Mouse (Mus musculus): ENCODE data around the gene Tmx4. TPM values are rescaled to one million over a fixed set of nuclear protein-coding genes. Genes with fewer than 3 reads are reported as not detected.
A peak's percentile ranks its signal among the peaks of the same experiment; 100 is the strongest.

Tmx4 gene
- polyA plus RNA-seq, 1 experiment from 2014 or later = 48.9 TPM

- Histone ChIP-seq H3K4me1 (ENCODE audit: control insufficient read depth, insufficient read depth, low read length) (no peaks in the 10 kb centered on the region), H3K9me3 (ENCODE audit: control insufficient read depth, low read length) (no peaks in the 10 kb centered on the region), H3K36me3 (ENCODE audit: control insufficient read depth, insufficient read depth, low read length) (no peaks in the 10 kb centered on the region), H3K27me3 (ENCODE audit: control insufficient read depth, insufficient read depth, low read length) (no peaks in the 10 kb centered on the region), H3K9ac (ENCODE audit: low read length) (no peak overlapping the region), H3K4me3 (ENCODE audit: low read depth, low read length) (no peak overlapping the region), H3K4me2 (no peak overlapping the region), H3K27ac (ENCODE audit: low read depth, low read length) (no peak overlapping the region)
- DNase-seq (ENCODE audit: low spot score, missing footprints) (no peak), ATAC-seq (ENCODE audit: low FRiP score) (no peak)
Measured at GRCm38 (mm10) chr2:134654668-134655067, 10.7 kb upstream of the Tmx4 start.

- DNase-seq (ENCODE audit: low spot score, missing footprints) = no peak
- no peak overlapping the region for H3K9ac ChIP-seq (ENCODE audit: low read length)
- no peaks in the 10 kb centered on the region for H3K9me3 ChIP-seq (ENCODE audit: control insufficient read depth, low read length)
- no peaks in the 10 kb centered on the region for H3K36me3 ChIP-seq (ENCODE audit: control insufficient read depth, insufficient read depth, low read length)
- H3K4me2 ChIP-seq = no peak overlapping the region
- H3K27me3 ChIP-seq (ENCODE audit: control insufficient read depth, insufficient read depth, low read length) = no peaks in the 10 kb centered on the region
- no peaks in the 10 kb centered on the region for H3K4me1 ChIP-seq (ENCODE audit: control insufficient read depth, insufficient read depth, low read length)
- no peak overlapping the region for H3K4me3 ChIP-seq (ENCODE audit: low read depth, low read length)
- ATAC-seq (ENCODE audit: low FRiP score) = no peak
- no peak overlapping the region for H3K27ac ChIP-seq (ENCODE audit: low read depth, low read length)
- 91% methylated on average over 5 of the region's 5 CpGs for WGBS
Measured at GRCm38 (mm10) chr2:134652759-134653158, 8.8 kb upstream of the Tmx4 start.

- 90% methylated on average over 3 of the region's 3 CpGs for WGBS
- Histone ChIP-seq H3K9ac (ENCODE audit: low read length) (no peak overlapping the region), H3K27me3 (ENCODE audit: control insufficient read depth, insufficient read depth, low read length) (no peaks in the 10 kb centered on the region), H3K36me3 (ENCODE audit: control insufficient read depth, insufficient read depth, low read length) (no peaks in the 10 kb centered on the region), H3K9me3 (ENCODE audit: control insufficient read depth, low read length) (no peaks in the 10 kb centered on the region), H3K4me3 (ENCODE audit: low read depth, low read length) (no peak overlapping the region), H3K4me1 (ENCODE audit: control insufficient read depth, insufficient read depth, low read length) (peaks cover 12% of the 10 kb centered on the region), H3K4me2 (no peak overlapping the region), H3K27ac (ENCODE audit: low read depth, low read length) (no peak overlapping the region)
- no peak for ATAC-seq (ENCODE audit: low FRiP score)
- no peak for DNase-seq (ENCODE audit: low spot score, missing footprints)
Measured at GRCm38 (mm10) chr2:134648999-134649398, 5.1 kb upstream of the Tmx4 start.

- no peaks in the 10 kb centered on the region for H3K9me3 ChIP-seq (ENCODE audit: control insufficient read depth, low read length)
- 76% methylated on average over 3 of the region's 3 CpGs for WGBS
- ATAC-seq (ENCODE audit: low FRiP score) (no peak), DNase-seq (ENCODE audit: low spot score, missing footprints) (no peak)
- no peak overlapping the region for H3K4me2 ChIP-seq
- no peaks in the 10 kb centered on the region for H3K27me3 ChIP-seq (ENCODE audit: control insufficient read depth, insufficient read depth, low read length)
- H3K27ac ChIP-seq (ENCODE audit: low read depth, low read length) = no peak overlapping the region
- H3K4me3 ChIP-seq (ENCODE audit: low read depth, low read length) = no peak overlapping the region
- no peak overlapping the region for H3K9ac ChIP-seq (ENCODE audit: low read length)
- no peaks in the 10 kb centered on the region for H3K36me3 ChIP-seq (ENCODE audit: control insufficient read depth, insufficient read depth, low read length)
- H3K4me1 ChIP-seq (ENCODE audit: control insufficient read depth, insufficient read depth, low read length) = peaks cover 21% of the 10 kb centered on the region
Measured at GRCm38 (mm10) chr2:134645752-134646151, 1.8 kb upstream of the Tmx4 start.

- Histone ChIP-seq H3K9me3 (ENCODE audit: control insufficient read depth, low read length) (no peaks in the 10 kb centered on the region), H3K9ac (ENCODE audit: low read length) (no peak overlapping the region), H3K4me1 (ENCODE audit: control insufficient read depth, insufficient read depth, low read length) (peaks cover 21% of the 10 kb centered on the region), H3K4me2 (no peak overlapping the region), H3K27me3 (ENCODE audit: control insufficient read depth, insufficient read depth, low read length) (no peaks in the 10 kb centered on the region), H3K36me3 (ENCODE audit: control insufficient read depth, insufficient read depth, low read length) (no peaks in the 10 kb centered on the region), H3K27ac (ENCODE audit: low read depth, low read length) (no peak overlapping the region), H3K4me3 (ENCODE audit: low read depth, low read length) (no peak overlapping the region)
- ATAC-seq (ENCODE audit: low FRiP score) (no peak), DNase-seq (ENCODE audit: low spot score, missing footprints) (no peak)
- 29% methylated on average over 4 of the region's 4 CpGs for WGBS
Measured at GRCm38 (mm10) chr2:134645166-134645565, 1.2 kb upstream of the Tmx4 start.

GRCm38 (mm10) chr2:134644301-134644912 lies 462 bp upstream of the Tmx4 start:
- peak overlapping the region; percentile 49; the same call in 1 of the 2 replicates for H3K4me2 ChIP-seq
- no peaks in the 10 kb centered on the region for H3K27me3 ChIP-seq (ENCODE audit: control insufficient read depth, insufficient read depth, low read length)
- ATAC-seq (ENCODE audit: low FRiP score) (no peak; the same call in 1 of the 2 replicates), DNase-seq (ENCODE audit: low spot score, missing footprints) (peak; percentile 86)
- H3K4me1 ChIP-seq (ENCODE audit: control insufficient read depth, insufficient read depth, low read length) = peaks cover 21% of the 10 kb centered on the region
- peak overlapping the region; percentile 44; the same call in 1 of the 2 replicates for H3K27ac ChIP-seq (ENCODE audit: low read depth, low read length)
- no peaks in the 10 kb centered on the region for H3K9me3 ChIP-seq (ENCODE audit: control insufficient read depth, low read length)
- 29% methylated on average over 6 of the region's 6 CpGs for WGBS
- H3K36me3 ChIP-seq (ENCODE audit: control insufficient read depth, insufficient read depth, low read length) = no peaks in the 10 kb centered on the region
- H3K4me3 ChIP-seq (ENCODE audit: low read depth, low read length) = no peak overlapping the region; the same call in 1 of the 2 replicates
- H3K9ac ChIP-seq (ENCODE audit: low read length) = no peak overlapping the region

- Histone ChIP-seq H3K9ac (ENCODE audit: low read length) (no peak overlapping the region), H3K9me3 (ENCODE audit: control insufficient read depth, low read length) (no peaks in the 10 kb centered on the region), H3K27ac (ENCODE audit: low read depth, low read length) (no peak overlapping the region), H3K4me2 (peak overlapping the region; percentile 49; the same call in 1 of the 2 replicates), H3K27me3 (ENCODE audit: control insufficient read depth, insufficient read depth, low read length) (no peaks in the 10 kb centered on the region), H3K4me3 (ENCODE audit: low read depth, low read length) (no peak overlapping the region), H3K4me1 (ENCODE audit: control insufficient read depth, insufficient read depth, low read length) (peaks cover 21% of the 10 kb centered on the region), H3K36me3 (ENCODE audit: control insufficient read depth, insufficient read depth, low read length) (no peaks in the 10 kb centered on the region)
- ATAC-seq (ENCODE audit: low FRiP score) = no peak
- DNase-seq (ENCODE audit: low spot score, missing footprints) = peak; percentile 85
Measured at GRCm38 (mm10) chr2:134642377-134642776, 1.6 kb downstream of the Tmx4 start.

GRCm38 (mm10) chr2:134641372-134641771 lies 2.6 kb downstream of the Tmx4 start:
- H3K4me3 ChIP-seq (ENCODE audit: low read depth, low read length) = no peak overlapping the region
- no peaks in the 10 kb centered on the region for H3K36me3 ChIP-seq (ENCODE audit: control insufficient read depth, insufficient read depth, low read length)
- H3K9me3 ChIP-seq (ENCODE audit: control insufficient read depth, low read length) = no peaks in the 10 kb centered on the region
- no peak overlapping the region for H3K4me2 ChIP-seq
- 92% methylated on average over 5 of the region's 5 CpGs for WGBS
- DNase-seq (ENCODE audit: low spot score, missing footprints) (no peak), ATAC-seq (ENCODE audit: low FRiP score) (no peak)
- H3K27ac ChIP-seq (ENCODE audit: low read depth, low read length) = no peak overlapping the region
- no peaks in the 10 kb centered on the region for H3K27me3 ChIP-seq (ENCODE audit: control insufficient read depth, insufficient read depth, low read length)
- no peak overlapping the region for H3K9ac ChIP-seq (ENCODE audit: low read length)
- peaks cover 21% of the 10 kb centered on the region for H3K4me1 ChIP-seq (ENCODE audit: control insufficient read depth, insufficient read depth, low read length)

GRCm38 (mm10) chr2:134640398-134640797 lies 3.5 kb downstream of the Tmx4 start:
- no peaks in the 10 kb centered on the region for H3K36me3 ChIP-seq (ENCODE audit: control insufficient read depth, insufficient read depth, low read length)
- H3K4me3 ChIP-seq (ENCODE audit: low read depth, low read length) = no peak overlapping the region
- 81% methylated on average over 1 of the region's 1 CpGs for WGBS
- no peak overlapping the region for H3K27ac ChIP-seq (ENCODE audit: low read depth, low read length)
- H3K4me1 ChIP-seq (ENCODE audit: control insufficient read depth, insufficient read depth, low read length) = peaks cover 19% of the 10 kb centered on the region
- H3K9ac ChIP-seq (ENCODE audit: low read length) = no peak overlapping the region
- no peak overlapping the region for H3K4me2 ChIP-seq
- H3K9me3 ChIP-seq (ENCODE audit: control insufficient read depth, low read length) = no peaks in the 10 kb centered on the region
- no peak for ATAC-seq (ENCODE audit: low FRiP score)
- H3K27me3 ChIP-seq (ENCODE audit: control insufficient read depth, insufficient read depth, low read length) = no peaks in the 10 kb centered on the region
- no peak for DNase-seq (ENCODE audit: low spot score, missing footprints)
